Mouse (Mus musculus): ENCODE data around the gene Wdr70. TPM values are rescaled to one million over a fixed set of nuclear protein-coding genes. Genes with fewer than 3 reads are reported as not detected.
"Not testable (repeated sequence)": the region's sequence is repeated elsewhere in the genome, so short reads cannot be mapped to it uniquely, and the experiment has no call there.

The Wdr70 gene
- polyA plus RNA-seq, 1 experiment = not detected

- TF ChIP-seq CTCF (IDR thresholded peaks at IDR 0.05; ENCODE audit: insufficient read depth, low read depth, low read length) (no peak), POLR2A (IDR thresholded peaks at IDR 0.05; ENCODE audit: insufficient read depth, low read depth, low read length) (no peak)
- WGBS = 25% methylated on average over 7 of the region's 7 CpGs
- H3K4me1 ChIP-seq (ENCODE audit: control insufficient read depth, insufficient read depth, low read length) = peaks cover 2% of the 10 kb centered on the region; the same call in 1 of the 2 replicates
- H3K27ac ChIP-seq (ENCODE audit: insufficient read depth, low read depth, low read length) = no peak overlapping the region
- no peak overlapping the region for H3K4me3 ChIP-seq (ENCODE audit: insufficient read depth, low read depth, low read length)
These were observed 1.2 kb downstream of the Wdr70 start for GRCm38 (mm10) chr15:8097853-8098252.

DNA sequence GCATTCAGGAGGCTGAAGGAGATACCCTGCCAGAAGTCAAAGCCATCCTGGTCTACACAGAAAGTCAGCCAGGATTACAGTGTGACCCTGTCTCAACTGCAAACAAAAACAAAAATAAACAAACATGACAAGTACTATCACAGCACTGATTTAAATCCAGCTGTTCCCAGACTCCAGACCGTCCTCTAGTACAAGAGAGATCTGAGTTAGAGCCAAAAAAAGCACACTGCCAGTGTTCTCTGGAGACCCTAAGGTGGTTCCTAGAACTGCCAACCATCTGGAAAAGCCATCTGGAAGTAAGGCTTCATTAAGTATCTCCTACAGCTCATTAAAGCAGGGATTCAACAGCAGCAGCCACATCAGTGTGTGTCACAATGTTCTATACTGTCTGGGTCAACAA is 6.3 kb downstream of the Wdr70 start:
- not testable (repeated sequence) for H3K4me3 ChIP-seq (ENCODE audit: insufficient read depth, low read depth, low read length); H3K27ac ChIP-seq (ENCODE audit: insufficient read depth, low read depth, low read length)
- WGBS = 73% methylated on average over 1 of the region's 1 CpGs

GRCm38 (mm10) chr15:8090685-8091084 is 8.3 kb downstream of the Wdr70 start:
- Histone ChIP-seq H3K27ac (ENCODE audit: insufficient read depth, low read depth, low read length) (no peak overlapping the region), H3K4me3 (ENCODE audit: insufficient read depth, low read depth, low read length) (no peak overlapping the region), H3K4me1 (ENCODE audit: control insufficient read depth, insufficient read depth, low read length) (no peaks in the 10 kb centered on the region)
- 98% methylated on average over 2 of the region's 2 CpGs for WGBS
- TF ChIP-seq CTCF (IDR thresholded peaks at IDR 0.05; ENCODE audit: insufficient read depth, low read depth, low read length) (no peak), POLR2A (IDR thresholded peaks at IDR 0.05; ENCODE audit: insufficient read depth, low read depth, low read length) (no peak)

More for the DNA sequence above, 6.3 kb downstream of the Wdr70 start:
- H3K4me1 ChIP-seq (ENCODE audit: control insufficient read depth, insufficient read depth, low read length) = not testable (repeated sequence)

DNA sequence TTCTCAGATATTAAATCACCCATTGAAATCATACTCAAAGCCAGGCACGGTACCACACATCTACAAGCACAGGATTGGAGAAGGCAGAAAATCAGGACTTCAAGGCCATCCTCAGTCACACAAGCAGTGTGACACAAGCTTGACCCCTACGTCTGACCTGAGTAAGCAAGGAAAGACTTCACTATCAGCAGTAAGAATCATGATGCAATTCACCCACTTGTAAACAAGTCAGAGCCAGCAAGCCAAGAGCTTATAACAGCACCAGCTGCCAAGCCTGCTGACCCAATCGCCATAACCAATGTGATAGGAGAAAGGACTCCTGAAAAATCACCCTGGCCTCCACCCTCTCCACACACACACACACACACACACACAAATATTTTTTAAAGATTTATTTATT is 10.3 kb downstream of the Wdr70 start:
- WGBS = 93% methylated on average over 3 of the region's 3 CpGs

GRCm38 (mm10) chr15:8087293-8087692 is 11.7 kb downstream of the Wdr70 start:
- 98% methylated on average over 4 of the region's 4 CpGs for WGBS

More for the DNA sequence above, 10.3 kb downstream of the Wdr70 start:
- H3K4me3 ChIP-seq (ENCODE audit: insufficient read depth, low read depth, low read length) = no peak overlapping the region
- TF ChIP-seq CTCF (IDR thresholded peaks at IDR 0.05; ENCODE audit: insufficient read depth, low read depth, low read length) (no peak), POLR2A (IDR thresholded peaks at IDR 0.05; ENCODE audit: insufficient read depth, low read depth, low read length) (no peak)
- H3K27ac ChIP-seq (ENCODE audit: insufficient read depth, low read depth, low read length) = no peak overlapping the region
- no peaks in the 10 kb centered on the region for H3K4me1 ChIP-seq (ENCODE audit: control insufficient read depth, insufficient read depth, low read length)

DNA sequence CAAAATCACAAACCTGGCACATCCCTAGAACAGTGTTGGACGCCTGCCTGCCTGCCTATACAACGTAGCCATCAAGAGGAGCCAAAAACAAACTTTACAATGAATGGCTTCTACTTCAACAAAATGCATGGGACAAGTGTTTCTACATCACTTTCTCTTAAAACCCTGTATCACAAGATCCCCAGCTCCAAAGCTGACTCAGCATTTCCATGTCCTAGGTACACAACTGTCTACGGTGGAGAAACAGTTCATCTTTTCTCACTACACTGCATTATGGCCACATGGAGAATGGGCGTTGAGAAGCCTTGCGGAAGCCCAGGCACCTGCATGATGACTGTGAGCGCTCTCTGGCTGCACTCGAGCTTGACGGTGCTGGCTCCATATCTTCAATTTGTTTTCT is 16.9 kb downstream of the Wdr70 start:
- 94% methylated on average over 8 of the region's 8 CpGs for whole genome bisulfite sequencing
- Histone ChIP-seq H3K4me3 (ENCODE audit: insufficient read depth, low read depth, low read length) (no peak overlapping the region), H3K4me1 (ENCODE audit: control insufficient read depth, insufficient read depth, low read length) (no peaks in the 10 kb centered on the region), H3K27ac (ENCODE audit: insufficient read depth, low read depth, low read length) (no peak overlapping the region)
- TF ChIP-seq POLR2A (IDR thresholded peaks at IDR 0.05; ENCODE audit: insufficient read depth, low read depth, low read length) = no peak
- TF ChIP-seq CTCF (IDR thresholded peaks at IDR 0.05; ENCODE audit: insufficient read depth, low read depth, low read length) = no peak

More at GRCm38 (mm10) chr15:8087293-8087692, 11.7 kb downstream of the Wdr70 start:
- Histone ChIP-seq H3K4me1 (ENCODE audit: control insufficient read depth, insufficient read depth, low read length) (no peaks in the 10 kb centered on the region), H3K4me3 (ENCODE audit: insufficient read depth, low read depth, low read length) (no peak overlapping the region), H3K27ac (ENCODE audit: insufficient read depth, low read depth, low read length) (no peak overlapping the region)
- no peak for TF ChIP-seq CTCF (IDR thresholded peaks at IDR 0.05; ENCODE audit: insufficient read depth, low read depth, low read length)
- no peak for TF ChIP-seq POLR2A (IDR thresholded peaks at IDR 0.05; ENCODE audit: insufficient read depth, low read depth, low read length)

DNA sequence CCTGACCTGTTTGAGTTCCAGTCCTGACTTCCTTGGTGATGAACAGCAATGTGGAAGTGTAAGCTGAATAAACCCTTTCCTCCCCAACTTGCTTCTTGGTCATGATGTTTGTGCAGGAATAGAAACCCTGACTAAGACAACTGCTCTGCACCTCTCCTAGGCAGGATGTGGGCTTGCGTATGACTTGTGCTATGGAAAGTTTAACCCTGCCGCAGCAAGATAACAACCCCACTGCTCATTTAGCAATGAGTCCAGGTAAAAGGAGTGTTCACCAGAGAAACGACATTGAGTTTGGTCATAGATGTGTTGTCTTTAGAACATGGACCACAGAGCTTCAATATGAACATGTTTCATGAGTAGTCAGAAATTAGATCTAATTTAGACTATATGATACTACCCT is 25.9 kb downstream of the Wdr70 start:
- 93% methylated on average over 3 of the region's 3 CpGs for WGBS
- H3K4me3 ChIP-seq (ENCODE audit: insufficient read depth, low read depth, low read length); H3K4me1 ChIP-seq (ENCODE audit: control insufficient read depth, insufficient read depth, low read length); H3K27ac ChIP-seq (ENCODE audit: insufficient read depth, low read depth, low read length): not testable (repeated sequence)

GRCm38 (mm10) chr15:8065221-8065620 is 33.8 kb downstream of the Wdr70 start:
- 69% methylated on average over 6 of the region's 6 CpGs for WGBS
- Histone ChIP-seq H3K4me1 (ENCODE audit: control insufficient read depth, insufficient read depth, low read length) (no peaks in the 10 kb centered on the region), H3K4me3 (ENCODE audit: insufficient read depth, low read depth, low read length) (no peak overlapping the region), H3K27ac (ENCODE audit: insufficient read depth, low read depth, low read length) (no peak overlapping the region)
- TF ChIP-seq POLR2A (IDR thresholded peaks at IDR 0.05; ENCODE audit: insufficient read depth, low read depth, low read length) (no peak), CTCF (IDR thresholded peaks at IDR 0.05; ENCODE audit: insufficient read depth, low read depth, low read length) (no peak)

GRCm38 (mm10) chr15:8051177-8051576 is 47.8 kb downstream of the Wdr70 start:
- no peak overlapping the region for H3K4me3 ChIP-seq (ENCODE audit: insufficient read depth, low read depth, low read length)
- H3K4me1 ChIP-seq (ENCODE audit: control insufficient read depth, insufficient read depth, low read length) = no peaks in the 10 kb centered on the region
- 91% methylated on average over 3 of the region's 3 CpGs for WGBS
- H3K27ac ChIP-seq (ENCODE audit: insufficient read depth, low read depth, low read length) = no peak overlapping the region
- TF ChIP-seq POLR2A (IDR thresholded peaks at IDR 0.05; ENCODE audit: insufficient read depth, low read depth, low read length) = no peak
- no peak for TF ChIP-seq CTCF (IDR thresholded peaks at IDR 0.05; ENCODE audit: insufficient read depth, low read depth, low read length)

DNA sequence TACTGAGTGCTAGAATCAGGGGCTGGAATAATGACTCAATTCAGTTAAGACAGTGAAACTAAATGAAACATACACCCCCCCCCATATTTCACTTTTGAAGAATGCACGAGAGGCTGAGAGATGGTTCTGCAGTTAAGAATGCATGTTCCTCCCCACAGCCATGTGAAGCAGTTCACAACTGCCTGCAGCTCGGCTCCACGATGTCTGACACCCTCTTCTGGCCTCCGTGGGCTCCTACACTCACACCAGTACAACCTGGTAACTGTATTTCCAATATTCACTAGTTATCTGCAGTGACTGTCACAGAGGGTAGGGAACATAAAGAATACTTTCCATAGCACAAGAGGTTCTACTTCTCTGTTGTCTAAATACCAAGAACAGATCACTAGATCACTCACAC is 59.2 kb downstream of the Wdr70 start:
- Histone ChIP-seq H3K4me3 (ENCODE audit: insufficient read depth, low read depth, low read length) (no peak overlapping the region), H3K4me1 (ENCODE audit: control insufficient read depth, insufficient read depth, low read length) (no peaks in the 10 kb centered on the region), H3K27ac (ENCODE audit: insufficient read depth, low read depth, low read length) (no peak overlapping the region)
- 72% methylated on average over 4 of the region's 4 CpGs for WGBS
- TF ChIP-seq CTCF (IDR thresholded peaks at IDR 0.05; ENCODE audit: insufficient read depth, low read depth, low read length) = 0 out of 2 replicates have a peak, but pooled peaks have one; percentile 9
- no peak for TF ChIP-seq POLR2A (IDR thresholded peaks at IDR 0.05; ENCODE audit: insufficient read depth, low read depth, low read length)

Measured in olfactory bulb, adult 2 months (tissue).